Mouse (Mus musculus) kidney, postnatal 36 days (tissue): ENCODE results near the gene B3gat3.
A peak's percentile ranks its signal among the peaks of the same experiment; 100 is the strongest.

ENCODE experiments used
- DNase-seq, 2 experiments: peaks; one replicate each; pipeline ENCODE4 v3.0.0; 2021 to 2022; ENCODE audit warnings: mixed read lengths in 2 of 2

Gene B3gat3

DNA sequence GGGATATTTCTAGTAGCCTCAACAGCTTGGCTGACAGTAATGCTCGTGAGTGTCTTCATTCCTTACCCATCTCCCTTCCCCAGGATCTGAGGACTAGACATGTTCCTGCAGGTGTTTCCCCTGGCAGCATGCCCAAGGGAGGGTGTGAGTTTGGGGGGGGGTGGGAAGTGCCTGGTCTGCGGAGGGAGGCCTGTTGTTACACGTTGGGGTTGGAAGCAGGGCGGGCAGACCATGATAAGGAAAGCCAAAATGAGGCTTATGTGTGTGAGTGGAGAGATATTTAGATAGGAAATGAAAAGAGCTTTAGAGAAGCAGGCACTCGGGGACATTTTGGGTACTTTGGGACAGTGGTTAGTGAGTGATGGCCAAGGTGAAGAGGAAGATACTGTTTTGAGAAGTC is 23.9 kb downstream of the B3gat3 start:
- peak; percentile 31 to 49 for DNase-seq

DNA sequence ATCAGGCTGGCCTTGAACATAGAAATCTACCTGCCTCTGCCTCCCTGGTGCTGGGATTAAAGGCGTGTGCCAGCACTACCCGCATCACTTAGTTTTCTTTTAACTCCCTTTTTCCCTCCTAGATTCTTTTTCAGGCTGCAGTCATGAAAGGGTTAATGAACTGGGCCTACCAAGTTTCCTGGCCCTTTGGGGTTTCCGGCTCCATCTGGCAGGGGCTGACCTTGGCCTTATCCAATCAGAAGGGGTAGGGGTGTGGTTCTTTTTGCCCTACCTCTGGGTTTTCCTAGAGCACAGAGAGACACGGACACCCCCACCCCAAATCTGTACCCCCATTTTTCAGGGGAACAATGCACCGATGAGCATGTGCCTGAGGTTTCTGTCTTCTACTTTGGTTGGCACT is 24.6 kb downstream of the B3gat3 start:
- peak; percentile 77 to 89 for DNase-seq

DNA sequence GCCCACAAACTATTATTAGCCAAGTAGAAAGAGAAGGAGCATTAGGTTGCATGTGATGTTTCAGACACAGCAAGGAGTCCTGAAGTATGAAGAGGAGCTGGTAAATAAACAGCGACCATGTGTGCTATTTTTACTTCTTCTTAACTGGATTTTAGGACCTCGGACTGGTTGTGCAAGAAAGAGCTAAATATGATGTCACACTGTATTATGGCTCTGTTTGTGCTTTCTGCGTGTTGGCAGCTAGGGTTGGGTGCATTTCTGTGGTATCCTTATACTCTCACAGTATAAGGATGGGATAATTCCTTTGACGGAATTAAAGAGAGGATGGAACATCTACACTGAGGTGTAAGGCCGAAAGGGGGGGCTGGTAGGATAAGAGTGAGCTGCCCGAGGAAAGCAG is 25.1 kb downstream of the B3gat3 start:
- DNase-seq, result no peak

GRCm38 (mm10) chr19:8946929-8947328 is 26.8 kb downstream of the B3gat3 start:
- DNase-seq, result no peak

GRCm38 (mm10) chr19:8950190-8950589 is 30.0 kb downstream of the B3gat3 start:
- DNase-seq, result no peak

- DNase-seq, result no peak
These were observed 32.1 kb downstream of the B3gat3 start for GRCm38 (mm10) chr19:8952241-8952640.

- DNase-seq, result peak; percentile 91 to 96
These were observed 33.2 kb downstream of the B3gat3 start, which contains the start of gene Tut1 for GRCm38 (mm10) chr19:8953135-8954039. Tut1 (plus strand) TSS chr19:8953847.

DNA sequence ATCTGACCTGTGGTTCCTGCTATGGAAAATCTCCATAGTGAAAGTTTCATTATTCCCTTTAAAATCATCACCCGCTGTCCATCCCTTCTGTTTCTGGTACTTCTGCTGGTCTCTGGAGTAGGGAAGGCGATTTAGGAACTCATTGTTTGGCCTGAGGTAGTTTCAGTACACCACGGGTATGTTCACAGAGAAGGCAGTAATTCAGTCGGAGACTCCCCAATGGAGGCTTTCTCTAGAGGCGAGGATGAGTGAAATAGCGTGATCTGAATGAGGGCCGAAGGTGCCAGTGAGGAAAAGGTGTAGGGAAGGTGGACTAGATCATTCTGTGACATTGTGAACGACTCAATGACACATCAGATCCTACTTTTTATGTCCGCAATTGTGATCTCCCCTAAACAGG is 34.0 kb downstream of the B3gat3 start:
- no peak for DNase-seq

GRCm38 (mm10) chr19:8962256-8962655 is 42.1 kb downstream of the B3gat3 start:
- DNase-seq, result peak in 1 of 2 experiments; percentile 43

- no peak for DNase-seq
These were observed 44.9 kb downstream of the B3gat3 start for GRCm38 (mm10) chr19:8965075-8965474.

DNA sequence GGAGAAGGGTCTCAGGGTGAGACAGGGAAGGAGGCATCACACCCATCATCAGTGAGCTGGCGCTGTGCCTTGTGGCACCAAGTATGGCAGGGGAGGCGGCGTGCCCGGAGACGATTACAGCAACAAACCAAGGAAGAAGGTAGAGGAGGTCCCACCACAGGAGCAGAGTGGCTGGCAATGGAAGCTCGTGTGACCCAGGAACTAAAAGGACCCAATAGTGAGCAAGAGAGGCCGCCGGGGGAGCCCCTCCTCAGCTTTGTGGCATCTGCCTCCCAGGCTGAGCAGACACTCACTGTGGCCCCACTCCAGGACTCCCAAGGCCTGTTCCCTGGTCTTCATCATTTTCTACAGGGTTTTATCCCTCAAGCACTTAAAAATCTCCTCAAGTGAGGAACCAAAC is 45.6 kb downstream of the B3gat3 start:
- DNase-seq, result no peak

- DNase-seq, result peak in 1 of 2 experiments; percentile 37
These were observed 46.0 kb downstream of the B3gat3 start for GRCm38 (mm10) chr19:8966198-8966589.

DNA sequence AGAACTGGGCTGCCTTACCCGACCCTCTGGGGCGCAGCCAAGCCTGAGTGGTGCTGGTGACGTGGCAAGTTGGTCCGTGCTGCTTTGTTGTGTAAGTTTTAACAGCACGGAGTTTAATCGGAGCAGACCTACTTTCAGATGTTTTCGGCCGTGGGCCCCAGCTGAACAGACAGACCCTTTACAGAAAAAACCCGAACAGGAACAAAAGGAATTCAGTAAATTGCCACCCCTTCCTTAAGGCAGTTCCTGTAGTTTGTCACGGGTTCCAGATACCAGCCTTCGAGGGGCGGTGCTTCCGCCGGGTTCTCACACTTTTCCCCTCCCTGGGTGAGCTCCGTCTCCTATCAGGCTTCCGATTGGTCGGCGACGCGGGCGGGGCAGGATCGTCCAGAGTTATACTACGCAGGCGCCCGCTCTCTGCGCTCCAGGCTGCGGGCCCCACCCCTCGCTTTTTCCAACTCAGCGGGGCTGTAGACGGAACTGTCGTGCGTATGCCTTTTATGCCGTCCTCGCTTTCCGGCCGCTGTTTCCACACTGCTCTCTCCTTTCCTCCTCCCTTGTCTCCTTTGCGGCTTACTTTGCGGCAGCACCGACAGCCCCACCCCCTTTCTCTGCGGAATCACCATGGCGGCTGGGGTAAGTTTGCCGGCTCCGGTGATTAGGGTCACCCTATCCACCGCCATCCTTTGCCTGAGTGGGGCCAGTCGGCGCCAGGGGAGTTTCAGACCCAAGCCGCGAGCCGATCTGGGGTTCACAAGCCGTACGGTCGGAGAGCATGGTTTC is 46.6 kb downstream of the B3gat3 start, which contains the start of gene Eef1g:
TSS of gene Eef1g (plus strand) at position 452 of the 783 bp plus-strand sequence.
- DNase-seq, result peak; percentile 99 to 100

- DNase-seq, result no peak
These were observed 47.2 kb downstream of the B3gat3 start for GRCm38 (mm10) chr19:8967373-8967743.

DNA sequence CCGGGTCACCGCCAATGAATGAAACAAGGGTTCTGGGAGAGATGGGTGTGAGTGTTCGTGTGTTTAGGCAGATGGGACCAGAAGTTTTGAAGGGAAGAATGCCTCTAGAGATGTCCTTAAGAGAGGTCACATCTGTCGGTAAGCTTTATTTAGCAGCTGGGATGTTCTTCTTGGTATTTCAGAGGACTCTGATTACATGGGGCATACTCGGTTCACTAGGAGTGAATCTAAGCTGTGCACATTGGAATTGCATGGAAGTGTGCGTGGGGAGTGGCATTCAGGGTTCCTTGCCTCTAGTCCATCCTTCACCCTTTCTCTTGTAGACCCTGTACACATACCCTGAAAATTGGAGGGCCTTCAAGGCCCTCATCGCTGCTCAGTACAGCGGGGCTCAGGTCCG is 47.7 kb downstream of the B3gat3 start:
- no peak for DNase-seq

GRCm38 (mm10) chr19:8972491-8972890 is 52.3 kb downstream of the B3gat3 start:
- DNase-seq, result peak; percentile 57 to 60

DNA sequence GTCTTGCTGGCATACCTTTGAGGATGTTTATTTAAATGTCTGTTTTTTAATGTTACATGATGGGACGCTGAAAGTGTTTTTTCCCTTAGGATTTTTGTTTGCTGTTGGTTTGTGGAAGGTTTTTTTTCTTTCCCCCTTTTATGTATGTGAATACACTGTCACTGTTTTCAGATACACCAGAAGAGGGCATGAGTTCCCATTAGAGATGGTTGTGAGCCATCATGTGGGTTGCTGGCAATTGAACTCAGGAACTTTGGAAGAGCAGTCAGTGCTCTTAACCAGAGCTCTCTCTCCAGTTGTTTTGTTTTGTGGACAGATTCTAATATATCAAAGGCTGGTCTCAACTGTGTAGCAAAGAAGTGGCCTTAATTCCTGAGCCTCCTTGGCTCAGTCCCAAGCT is 54.5 kb downstream of the B3gat3 start:
- no peak for DNase-seq

DNA sequence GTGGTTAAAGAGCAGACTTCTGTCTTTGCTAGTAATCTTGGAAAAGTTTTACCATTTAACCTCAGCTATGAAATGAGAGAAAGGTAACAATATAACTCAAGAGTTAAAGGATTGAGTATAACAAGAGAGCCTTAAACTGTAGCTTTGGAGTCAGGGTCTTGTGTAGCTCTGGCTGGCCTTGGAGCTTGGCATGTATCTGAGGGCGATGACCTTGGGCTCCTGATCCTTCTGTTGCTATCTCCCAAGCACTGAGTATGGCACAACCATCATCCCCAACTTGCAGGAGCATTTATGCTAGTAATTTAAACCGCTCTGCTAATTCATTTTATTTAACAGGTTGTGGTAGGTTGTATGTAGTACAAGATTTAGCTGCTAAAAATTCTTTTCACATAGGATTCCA is 55.3 kb downstream of the B3gat3 start:
- no peak for DNase-seq

- peak; percentile 62 to 77 for DNase-seq
These were observed 56.4 kb downstream of the B3gat3 start for GRCm38 (mm10) chr19:8976535-8976934.
